Mouse (Mus musculus): ENCODE results near the gene Fgfr2. TPM values are rescaled to one million over a fixed set of nuclear protein-coding genes. Genes with fewer than 3 reads are reported as not detected.

Gene Fgfr2
- polyA plus RNA-seq, 1 experiment from 2014 or later, result 17.2 TPM

GRCm38 (mm10) chr7:132777728-132778453 lies 345.3 kb downstream of the Fgfr2 start:
- Histone ChIP-seq H3K9me3 (replicated peaks) (no peaks in the 10 kb centered on the region), H3K27ac (no peak overlapping the region), H3K4me2 (no peak overlapping the region), H3K4me3 (no peak overlapping the region), H3K4me1 (replicated peaks) (peaks cover 65% of the 10 kb centered on the region), H3K9ac (no peak overlapping the region), H3K27me3 (no peaks in the 10 kb centered on the region), H3K36me3 (0 out of 2 replicates have a peak, but pooled peaks cover 6% of the 10 kb centered on the region)
- 89% methylated on average over 1 of the region's 1 CpGs for WGBS
- ATAC-seq (replicated peaks; ENCODE audit: insufficient number of reproducible peaks, insufficient read depth, low FRiP score, low read depth), result no peak

- no peak for ATAC-seq (replicated peaks; ENCODE audit: insufficient number of reproducible peaks, insufficient read depth, low FRiP score, low read depth)
- Histone ChIP-seq H3K27ac (no peak overlapping the region), H3K4me1 (replicated peaks) (peaks cover 63% of the 10 kb centered on the region), H3K9me3 (replicated peaks) (no peaks in the 10 kb centered on the region), H3K27me3 (no peaks in the 10 kb centered on the region), H3K36me3 (0 out of 2 replicates have a peak, but pooled peaks cover 6% of the 10 kb centered on the region), H3K4me3 (no peak overlapping the region), H3K9ac (no peak overlapping the region), H3K4me2 (no peak overlapping the region)
- WGBS, result 88% methylated on average over 7 of the region's 7 CpGs
Observed at GRCm38 (mm10) chr7:132777117-132777516, 346.0 kb downstream of the Fgfr2 start.

- H3K27me3 ChIP-seq, result no peaks in the 10 kb centered on the region
- no peak for ATAC-seq (replicated peaks; ENCODE audit: insufficient number of reproducible peaks, insufficient read depth, low FRiP score, low read depth)
- H3K27ac ChIP-seq, result no peak overlapping the region
- no peak overlapping the region for H3K9ac ChIP-seq
- H3K4me3 ChIP-seq, result no peak overlapping the region
- H3K36me3 ChIP-seq, result peaks cover 9% of the 10 kb centered on the region; the same call in 1 of the 2 replicates
- no peaks in the 10 kb centered on the region for H3K9me3 ChIP-seq (replicated peaks)
- no peak overlapping the region for H3K4me2 ChIP-seq
- H3K4me1 ChIP-seq (replicated peaks), result peaks cover 57% of the 10 kb centered on the region
- WGBS, result 80% methylated on average over 7 of the region's 7 CpGs
Observed at GRCm38 (mm10) chr7:132776338-132777111, 346.6 kb downstream of the Fgfr2 start.

GRCm38 (mm10) chr7:132775922-132776321 lies 347.2 kb downstream of the Fgfr2 start:
- 92% methylated on average over 10 of the region's 10 CpGs for WGBS
- Histone ChIP-seq H3K36me3 (peaks cover 11% of the 10 kb centered on the region; the same call in 1 of the 2 replicates), H3K9me3 (replicated peaks) (no peaks in the 10 kb centered on the region), H3K27ac (peak overlapping the region; percentile 41; the same call in 1 of the 2 replicates), H3K4me2 (no peak overlapping the region), H3K9ac (no peak overlapping the region), H3K27me3 (no peaks in the 10 kb centered on the region), H3K4me1 (replicated peaks) (peaks cover 51% of the 10 kb centered on the region), H3K4me3 (no peak overlapping the region)
- no peak for ATAC-seq (replicated peaks; ENCODE audit: insufficient number of reproducible peaks, insufficient read depth, low FRiP score, low read depth)

- Histone ChIP-seq H3K4me2 (no peak overlapping the region), H3K36me3 (peaks cover 14% of the 10 kb centered on the region; the same call in 1 of the 2 replicates), H3K27me3 (no peaks in the 10 kb centered on the region), H3K27ac (peak overlapping the region; percentile 41), H3K9ac (no peak overlapping the region), H3K9me3 (replicated peaks) (no peaks in the 10 kb centered on the region), H3K4me1 (replicated peaks) (peaks cover 45% of the 10 kb centered on the region), H3K4me3 (no peak overlapping the region)
- 55% methylated on average over 5 of the region's 5 CpGs for WGBS
- ATAC-seq (replicated peaks; ENCODE audit: insufficient number of reproducible peaks, insufficient read depth, low FRiP score, low read depth), result no peak
Observed at GRCm38 (mm10) chr7:132775333-132775732, 347.8 kb downstream of the Fgfr2 start.

- Histone ChIP-seq H3K4me3 (no peak overlapping the region), H3K27ac (no peak overlapping the region), H3K36me3 (peaks cover 15% of the 10 kb centered on the region; the same call in 1 of the 2 replicates), H3K4me2 (no peak overlapping the region), H3K27me3 (no peaks in the 10 kb centered on the region), H3K9me3 (replicated peaks) (no peaks in the 10 kb centered on the region), H3K4me1 (replicated peaks) (peaks cover 23% of the 10 kb centered on the region), H3K9ac (no peak overlapping the region)
- WGBS, result 83% methylated on average over 7 of the region's 7 CpGs
- ATAC-seq (replicated peaks; ENCODE audit: insufficient number of reproducible peaks, insufficient read depth, low FRiP score, low read depth), result no peak
Observed at GRCm38 (mm10) chr7:132773011-132773705, 350.0 kb downstream of the Fgfr2 start.

GRCm38 (mm10) chr7:132772440-132772839 lies 350.7 kb downstream of the Fgfr2 start:
- 65% methylated on average over 5 of the region's 5 CpGs for WGBS
- Histone ChIP-seq H3K4me3 (no peak overlapping the region), H3K27ac (no peak overlapping the region), H3K9me3 (replicated peaks) (no peaks in the 10 kb centered on the region), H3K4me1 (replicated peaks) (peaks cover 22% of the 10 kb centered on the region), H3K9ac (no peak overlapping the region), H3K27me3 (no peaks in the 10 kb centered on the region), H3K4me2 (no peak overlapping the region), H3K36me3 (peaks cover 15% of the 10 kb centered on the region; the same call in 1 of the 2 replicates)
- no peak for ATAC-seq (replicated peaks; ENCODE audit: insufficient number of reproducible peaks, insufficient read depth, low FRiP score, low read depth)

GRCm38 (mm10) chr7:132768498-132769344 lies 354.4 kb downstream of the Fgfr2 start:
- Histone ChIP-seq H3K27me3 (no peaks in the 10 kb centered on the region), H3K9ac (no peak overlapping the region), H3K9me3 (replicated peaks) (no peaks in the 10 kb centered on the region), H3K4me2 (no peak overlapping the region), H3K27ac (no peak overlapping the region), H3K4me3 (no peak overlapping the region), H3K36me3 (peaks cover 9% of the 10 kb centered on the region; the same call in 1 of the 2 replicates), H3K4me1 (replicated peaks) (peaks cover 32% of the 10 kb centered on the region)
- WGBS, result 84% methylated on average over 12 of the region's 12 CpGs
- no peak for ATAC-seq (replicated peaks; ENCODE audit: insufficient number of reproducible peaks, insufficient read depth, low FRiP score, low read depth)

GRCm38 (mm10) chr7:132767999-132768370 lies 355.2 kb downstream of the Fgfr2 start:
- Histone ChIP-seq H3K9ac (no peak overlapping the region), H3K4me1 (replicated peaks) (peaks cover 28% of the 10 kb centered on the region), H3K27me3 (no peaks in the 10 kb centered on the region), H3K4me2 (no peak overlapping the region), H3K27ac (no peak overlapping the region), H3K4me3 (no peak overlapping the region), H3K9me3 (replicated peaks) (no peaks in the 10 kb centered on the region), H3K36me3 (peaks cover 9% of the 10 kb centered on the region; the same call in 1 of the 2 replicates)
- ATAC-seq (replicated peaks; ENCODE audit: insufficient number of reproducible peaks, insufficient read depth, low FRiP score, low read depth), result no peak
- 84% methylated on average over 4 of the region's 4 CpGs for WGBS

GRCm38 (mm10) chr7:132767233-132767998 lies 355.7 kb downstream of the Fgfr2 start:
- no peak overlapping the region for H3K4me2 ChIP-seq
- H3K4me1 ChIP-seq (replicated peaks), result peaks cover 28% of the 10 kb centered on the region
- H3K27ac ChIP-seq, result no peak overlapping the region
- 82% methylated on average over 12 of the region's 12 CpGs for WGBS
- no peak overlapping the region for H3K4me3 ChIP-seq
- no peaks in the 10 kb centered on the region for H3K9me3 ChIP-seq (replicated peaks)
- no peak overlapping the region for H3K9ac ChIP-seq
- peaks cover 9% of the 10 kb centered on the region; the same call in 1 of the 2 replicates for H3K36me3 ChIP-seq
- no peaks in the 10 kb centered on the region for H3K27me3 ChIP-seq
- no peak for ATAC-seq (replicated peaks; ENCODE audit: insufficient number of reproducible peaks, insufficient read depth, low FRiP score, low read depth)
